Mouse (Mus musculus): ENCODE measurements around the gene Nav1.

Gene Nav1

DNA sequence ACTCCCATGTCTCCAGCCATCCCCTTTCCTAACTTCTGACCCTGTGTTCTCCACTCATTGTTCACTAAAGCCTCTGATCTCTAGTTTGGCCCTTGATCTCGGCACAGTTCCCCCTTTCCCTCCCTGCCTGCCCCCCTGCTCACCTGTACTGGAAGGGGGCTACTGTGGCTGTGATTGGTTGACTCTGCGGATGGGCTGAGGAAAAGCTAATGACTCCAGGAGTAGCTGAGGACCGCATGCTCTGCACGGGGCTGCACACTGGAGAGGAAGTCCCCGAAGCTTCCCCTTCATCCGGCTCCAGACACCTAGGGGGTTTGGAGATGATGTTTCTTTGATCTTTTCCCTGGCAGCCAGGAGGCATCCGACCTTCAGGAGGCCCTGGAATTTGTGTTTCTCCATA is at the start of gene Nav1:
Nav1 (minus strand) TSS at position 277 of the 400 bp plus-strand sequence.
- no peak for DNase-seq (ENCODE audit: low read depth)

DNA sequence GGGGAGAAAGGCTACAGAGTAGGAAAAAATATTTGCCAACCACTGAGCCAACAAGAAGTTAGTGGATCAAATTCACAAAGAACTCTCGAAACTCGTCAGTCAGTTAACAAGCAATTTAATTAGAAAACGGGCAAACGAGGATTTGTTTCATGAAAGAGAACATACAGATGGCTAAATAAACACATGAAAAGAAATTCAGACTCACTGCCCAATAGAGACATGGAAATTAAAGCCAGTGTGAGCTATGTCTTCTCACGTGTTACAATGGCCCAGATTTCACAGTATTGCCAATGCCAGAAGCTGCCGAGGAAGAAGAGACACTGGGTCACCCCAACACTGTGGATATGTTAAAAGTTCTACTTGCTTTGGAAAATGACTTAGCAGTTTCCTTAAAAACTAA is 46.8 kb upstream of the Nav1 start:
- no peak for DNase-seq (ENCODE audit: low read depth)

DNA sequence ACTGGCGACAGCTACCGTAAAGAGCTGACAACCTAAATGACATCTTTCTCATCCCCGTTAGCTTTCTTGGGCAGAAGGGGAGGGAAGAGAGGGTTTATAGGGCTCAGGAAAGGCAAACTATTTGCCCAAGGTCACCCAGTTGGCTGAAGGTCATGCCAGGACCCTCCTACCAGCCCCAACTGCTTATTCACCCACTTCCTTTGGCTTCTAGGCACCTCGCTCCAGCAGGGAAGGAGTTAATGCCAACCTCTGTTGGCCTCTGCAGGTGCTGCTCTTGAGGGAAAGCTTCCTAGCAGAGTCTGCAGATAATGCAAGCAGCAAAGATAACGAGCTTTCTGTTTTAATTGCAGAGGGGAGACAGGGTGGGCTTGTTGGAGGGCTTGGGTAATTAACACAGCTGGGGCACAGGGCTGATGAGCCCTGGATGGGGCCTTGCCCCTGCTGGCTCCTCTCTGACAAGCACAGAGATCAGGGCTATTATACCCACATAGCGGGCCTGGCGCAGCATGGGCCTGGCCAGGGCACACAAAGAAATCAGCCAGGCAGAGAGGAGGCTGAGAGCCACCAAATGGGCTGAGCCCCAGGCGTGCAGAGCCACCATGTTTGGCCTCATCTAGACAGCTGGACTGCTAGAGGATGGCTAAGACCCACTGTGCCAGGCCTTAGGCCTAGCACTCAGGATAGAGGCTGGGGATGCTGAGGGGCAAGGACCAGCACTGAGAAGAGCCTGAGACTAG is 38.5 kb upstream of the Nav1 start:
- DNase-seq (ENCODE audit: low read depth), result no peak

DNA sequence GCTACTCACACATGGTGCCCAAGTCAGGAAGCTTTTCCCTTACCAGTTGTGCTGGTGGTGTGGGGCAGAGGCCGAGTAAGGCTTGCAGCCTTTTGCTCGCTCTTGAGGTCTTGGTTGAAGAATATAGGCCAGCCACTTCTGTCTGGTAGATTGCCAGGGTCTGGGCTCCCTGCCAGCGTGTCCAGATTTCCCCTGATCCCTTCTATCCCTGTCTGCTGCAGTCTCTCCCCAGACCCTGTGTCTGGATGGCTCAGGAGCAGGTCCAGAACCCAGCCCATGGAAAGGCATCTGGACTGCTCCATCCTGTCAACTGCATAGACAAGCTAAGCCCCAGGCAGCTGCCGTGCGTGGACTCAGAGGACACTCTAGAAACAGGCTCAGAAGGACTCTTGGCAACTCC is 37.0 kb upstream of the Nav1 start:
- no peak for DNase-seq (ENCODE audit: low read depth)

DNA sequence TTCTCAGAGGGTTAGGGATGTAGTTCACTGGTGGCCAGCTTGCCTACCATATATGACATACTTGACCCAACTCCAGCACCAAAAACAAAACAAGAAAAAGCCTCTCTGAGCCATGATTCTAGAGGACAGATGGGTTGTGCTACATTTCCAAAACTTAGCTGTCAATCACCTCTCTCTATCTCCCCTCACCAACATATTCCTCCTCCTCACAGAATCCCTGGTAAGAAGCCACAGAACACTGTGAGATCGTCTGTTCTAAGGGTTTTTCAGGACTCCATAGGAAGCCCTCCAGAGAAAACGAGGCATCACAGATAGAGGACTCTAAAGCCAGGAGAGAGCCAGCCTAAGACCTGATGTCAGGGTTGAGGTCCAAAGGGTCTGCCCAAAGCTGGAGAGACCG is 36.6 kb upstream of the Nav1 start:
- no peak for DNase-seq (ENCODE audit: low read depth)

DNA sequence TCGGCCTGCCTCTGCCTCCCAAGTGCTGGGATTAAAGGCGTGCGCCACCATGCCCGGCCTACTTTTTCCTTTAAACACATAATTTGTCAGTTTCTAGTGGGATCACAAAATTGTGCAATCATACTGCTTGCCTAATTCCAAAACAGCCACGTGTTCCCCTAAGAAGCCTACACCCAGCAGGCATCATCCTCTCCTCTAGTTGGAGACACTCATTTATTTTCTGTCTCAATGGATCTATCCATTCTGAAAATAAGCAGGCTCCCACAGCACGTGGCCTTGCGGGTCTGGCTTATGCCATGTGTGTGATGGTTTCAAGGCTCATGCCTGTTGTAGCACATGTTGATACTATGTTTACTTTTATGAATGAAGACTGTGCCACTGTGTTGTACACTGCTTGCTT is 32.8 kb upstream of the Nav1 start:
- no peak for DNase-seq (ENCODE audit: low read depth)

DNA sequence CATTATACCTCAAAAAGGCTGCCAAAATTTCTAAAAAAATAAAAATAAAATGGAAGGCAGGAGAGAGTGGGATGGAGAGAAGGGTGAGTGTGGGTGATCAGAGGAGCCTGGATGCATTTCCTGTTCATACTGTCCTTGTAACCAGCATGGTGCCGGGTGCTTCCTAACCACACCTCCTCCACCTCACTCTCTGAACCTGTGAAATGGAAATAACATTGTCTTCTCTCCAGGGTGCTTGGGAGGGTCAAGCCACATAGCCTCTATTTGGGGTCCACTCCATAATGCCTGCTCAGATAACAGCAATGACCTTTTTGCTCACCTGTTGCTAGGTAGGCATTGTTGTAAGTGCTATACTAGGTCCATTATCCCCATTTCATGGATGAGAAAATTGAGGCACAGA is 32.0 kb upstream of the Nav1 start:
- DNase-seq (ENCODE audit: low read depth), result no peak

DNA sequence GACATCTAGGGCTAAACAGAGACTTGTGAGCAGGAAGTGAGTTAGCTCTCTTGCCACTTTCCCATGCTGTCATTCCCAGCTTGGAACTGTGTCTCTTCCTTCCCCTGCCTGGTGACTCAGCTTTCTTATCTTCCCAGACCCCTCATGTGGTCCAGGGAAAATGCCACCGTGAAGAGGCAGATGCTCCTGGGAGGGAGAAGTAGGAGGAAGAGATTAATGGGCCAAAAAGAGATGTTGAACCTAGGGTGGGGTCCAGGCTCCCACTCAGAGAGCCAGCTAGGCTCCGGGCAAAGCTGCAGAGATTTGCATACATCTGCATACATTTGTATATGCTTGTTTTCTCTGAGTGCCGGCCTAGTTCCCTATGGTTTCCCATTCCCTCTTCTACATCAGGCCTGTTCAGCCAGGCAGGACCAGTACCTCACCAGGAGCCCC is 30.5 kb upstream of the Nav1 start:
- no peak for DNase-seq (ENCODE audit: low read depth)

DNA sequence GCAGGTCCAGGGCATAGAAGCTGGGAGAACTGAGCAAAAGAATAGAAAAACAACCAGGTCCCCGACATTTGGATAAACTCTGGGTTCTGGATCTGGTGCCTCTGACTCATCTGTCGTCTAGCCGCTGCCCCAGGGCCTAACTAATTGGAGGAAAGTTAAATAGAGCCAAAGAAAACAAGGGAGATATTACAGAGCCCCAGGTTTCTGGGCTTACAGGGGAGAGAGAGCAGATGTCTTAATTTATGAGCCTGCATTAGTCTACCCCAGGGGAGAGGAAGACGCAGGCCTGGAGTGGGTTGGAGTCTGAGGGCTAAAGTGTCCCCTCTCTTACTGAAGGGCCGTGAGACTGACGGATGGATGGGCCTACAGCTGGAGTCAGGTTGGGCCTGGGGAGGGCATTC is 29.0 kb upstream of the Nav1 start:
- DNase-seq (ENCODE audit: low read depth), result no peak

DNA sequence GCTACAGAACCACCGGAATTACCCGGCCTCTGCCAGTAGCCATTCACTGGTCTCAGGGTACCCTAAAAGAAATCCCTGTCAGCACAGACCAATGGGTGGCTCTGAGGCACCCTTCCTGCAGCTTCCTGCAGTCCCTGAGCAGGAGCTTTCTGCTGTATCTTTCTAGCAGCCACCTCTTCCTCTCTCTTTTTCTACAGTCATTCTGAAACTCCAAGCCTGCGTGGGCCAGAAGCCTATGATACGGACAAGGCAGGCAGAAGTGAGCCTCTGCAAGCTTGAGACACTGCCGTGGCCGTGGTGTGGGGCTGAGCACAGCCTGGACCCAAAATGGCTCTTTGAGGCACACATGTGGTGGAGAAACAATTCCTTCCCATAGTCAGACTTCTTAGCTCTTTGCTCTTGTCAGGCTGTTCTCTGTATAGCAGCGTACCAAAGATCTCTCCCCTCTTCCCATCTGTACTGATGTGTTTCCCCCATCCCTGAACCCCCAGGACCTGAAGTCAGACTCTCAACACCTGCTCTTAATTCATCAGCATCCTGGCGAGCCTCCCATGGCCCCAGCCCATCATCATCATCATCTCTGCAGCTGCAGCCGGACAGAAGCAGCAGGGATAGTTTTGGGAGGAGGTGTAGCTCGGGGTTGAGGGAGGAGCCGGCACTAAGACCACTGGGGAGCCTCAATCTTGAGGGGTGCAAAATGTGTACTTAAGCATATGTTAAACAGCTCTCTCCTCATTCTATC is 28.4 kb upstream of the Nav1 start:
- no peak for DNase-seq (ENCODE audit: low read depth)

DNA sequence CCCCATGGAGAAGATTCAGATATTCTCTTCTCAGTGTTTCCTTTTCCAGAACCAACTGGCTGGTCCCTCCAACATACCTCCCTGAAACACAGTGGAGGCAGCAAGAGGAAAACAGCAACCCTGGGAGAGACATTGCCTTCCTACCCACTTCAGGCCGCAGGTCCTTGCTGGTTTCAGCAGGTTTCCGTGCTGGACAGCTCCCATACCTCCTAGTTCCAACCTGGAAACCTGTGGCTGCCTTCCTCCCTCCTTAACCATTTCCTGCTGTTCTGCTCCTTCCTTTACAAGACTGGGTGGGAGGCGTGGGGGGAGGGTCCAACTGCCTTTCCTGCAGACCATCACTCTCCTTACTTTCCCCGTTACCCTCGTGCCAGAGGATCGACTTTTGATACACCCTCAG is 27.7 kb upstream of the Nav1 start:
- no peak for DNase-seq (ENCODE audit: low read depth)

DNA sequence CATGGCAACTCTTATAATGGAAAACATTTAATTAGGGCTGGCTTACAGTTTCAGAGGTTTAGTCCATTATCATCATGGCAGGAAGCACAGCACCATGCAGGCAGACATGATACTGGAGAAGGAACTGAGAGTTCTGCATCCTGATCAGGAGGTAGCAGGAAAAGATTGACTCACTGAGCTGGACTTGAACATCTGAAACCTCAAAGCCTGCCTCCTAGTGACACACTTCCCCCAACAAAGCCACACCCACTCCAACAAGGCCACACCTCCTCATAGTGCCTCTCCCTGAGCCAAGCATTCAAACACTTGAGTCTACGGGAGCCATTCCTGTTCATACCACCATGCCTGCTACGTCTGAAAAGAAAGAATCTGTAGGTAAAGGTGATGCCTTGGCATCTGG is 26.8 kb upstream of the Nav1 start:
- DNase-seq (ENCODE audit: low read depth), result no peak

DNA sequence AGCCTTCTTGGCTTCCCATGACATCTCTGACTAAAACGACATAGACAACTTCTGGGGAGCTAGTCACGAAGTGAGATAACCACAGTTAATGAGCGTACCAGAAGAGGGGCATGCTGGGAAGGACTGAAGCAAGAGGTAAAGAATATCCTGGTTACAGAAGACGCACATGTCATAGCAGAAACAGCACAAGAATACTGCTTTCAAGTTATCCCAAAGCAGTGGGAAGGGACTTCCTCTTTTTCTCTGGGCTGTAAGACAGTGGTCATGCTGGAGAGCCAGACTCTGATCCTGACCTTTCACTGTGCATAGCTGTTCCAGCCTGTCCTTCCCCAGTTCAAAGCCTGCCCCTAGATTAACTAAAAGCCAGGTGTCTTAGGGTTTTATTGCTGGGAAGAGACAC is 26.4 kb upstream of the Nav1 start:
- no peak for DNase-seq (ENCODE audit: low read depth)

DNA sequence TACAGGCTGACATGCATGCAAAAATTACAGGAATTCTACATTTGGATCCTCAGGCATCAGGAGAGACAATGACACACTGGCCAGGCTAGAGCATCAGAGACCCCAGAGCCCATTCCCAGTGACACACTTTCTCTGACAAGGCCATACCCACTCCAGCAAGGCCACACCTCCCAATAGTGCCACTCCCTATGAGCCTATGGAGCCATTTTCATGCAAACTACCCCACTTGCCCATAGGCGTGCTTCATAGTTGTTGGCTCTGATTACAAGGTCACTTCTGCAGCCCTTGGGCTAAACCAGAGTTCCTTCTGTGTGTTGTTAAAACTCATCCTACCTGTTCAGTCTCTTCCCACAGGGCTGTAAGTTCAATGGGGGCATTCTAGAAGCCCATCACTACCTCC is 25.1 kb upstream of the Nav1 start:
- no peak for DNase-seq (ENCODE audit: low read depth)

DNA sequence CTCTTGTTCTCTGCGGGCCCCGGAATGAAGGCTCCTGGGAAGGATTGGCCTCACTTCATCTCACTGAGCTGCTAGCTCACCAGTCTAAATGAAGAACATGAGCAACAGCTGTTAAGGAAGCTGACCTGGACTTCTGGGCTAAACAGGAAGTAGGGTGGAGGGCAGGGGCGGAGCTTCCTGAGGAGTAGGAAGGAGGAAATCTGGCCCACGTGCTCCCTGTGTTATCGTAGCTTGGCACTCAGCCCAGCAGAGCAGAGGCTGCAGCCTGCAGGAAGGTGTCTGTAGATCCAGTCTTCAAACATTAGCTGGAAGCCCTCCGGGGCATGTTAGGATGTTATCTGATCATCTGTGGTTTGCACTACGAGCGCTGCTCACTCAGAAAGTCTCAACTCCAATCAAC is 24.4 kb upstream of the Nav1 start:
- no peak for DNase-seq (ENCODE audit: low read depth)

DNA sequence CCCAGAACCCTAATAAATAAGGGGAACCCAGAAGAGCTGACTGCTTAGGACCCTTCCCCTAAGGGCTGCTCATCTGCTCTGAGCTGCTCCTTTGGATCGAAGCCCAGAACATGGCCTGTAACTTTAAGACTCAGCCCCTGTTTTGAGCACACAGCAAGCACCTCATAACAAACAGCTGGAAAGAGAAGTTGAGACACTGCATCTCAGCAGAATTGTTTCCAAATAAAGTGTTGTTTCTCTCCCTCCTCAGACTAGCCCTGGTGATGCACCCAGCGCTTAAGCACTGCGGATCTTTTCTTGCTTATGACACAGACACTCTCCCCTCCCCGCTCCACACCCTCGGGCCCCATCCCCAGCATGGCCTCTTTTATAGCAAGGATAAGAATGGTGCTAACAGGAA is 22.8 kb upstream of the Nav1 start:
- no peak for DNase-seq (ENCODE audit: low read depth)

DNA sequence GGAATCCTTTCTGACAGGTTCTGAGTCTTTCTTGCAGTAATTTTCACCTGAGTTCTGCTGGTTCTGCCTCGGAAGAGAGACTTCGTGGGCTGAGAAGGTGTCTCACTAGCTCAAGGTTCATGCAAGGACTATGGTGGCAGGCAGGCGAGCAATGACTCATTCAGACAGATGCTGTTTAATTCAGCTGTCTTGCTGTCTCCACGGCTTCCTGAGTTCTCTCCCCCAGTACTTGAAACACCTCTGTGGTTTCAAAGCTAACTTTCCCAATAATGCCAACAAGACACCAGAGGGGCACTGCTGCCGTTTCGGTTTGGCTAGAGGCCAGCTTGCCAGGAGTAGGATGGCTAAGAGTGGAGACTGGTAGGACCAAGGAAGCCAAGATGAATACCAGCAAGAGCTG is 19.1 kb upstream of the Nav1 start:
- no peak for DNase-seq (ENCODE audit: low read depth)

DNA sequence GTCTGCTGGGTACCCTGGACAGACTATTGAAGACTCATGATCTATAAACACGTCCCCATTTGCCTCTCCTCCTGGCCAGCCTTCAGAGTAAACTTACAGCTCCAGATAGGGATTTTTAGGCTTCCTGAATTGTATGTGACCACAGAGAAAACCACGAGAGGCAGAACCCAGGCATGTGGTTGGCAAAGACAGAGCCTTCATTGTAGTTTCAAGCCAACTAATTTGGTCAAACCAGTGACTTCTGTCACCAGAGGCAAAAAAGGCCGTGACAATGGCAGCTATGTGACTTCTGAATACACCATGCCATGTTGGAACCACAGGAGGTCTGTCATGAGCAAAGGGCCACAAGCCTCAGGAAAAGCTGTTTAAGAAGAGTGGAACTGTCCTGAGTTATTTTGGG is 18.6 kb upstream of the Nav1 start:
- no peak for DNase-seq (ENCODE audit: low read depth)

DNA sequence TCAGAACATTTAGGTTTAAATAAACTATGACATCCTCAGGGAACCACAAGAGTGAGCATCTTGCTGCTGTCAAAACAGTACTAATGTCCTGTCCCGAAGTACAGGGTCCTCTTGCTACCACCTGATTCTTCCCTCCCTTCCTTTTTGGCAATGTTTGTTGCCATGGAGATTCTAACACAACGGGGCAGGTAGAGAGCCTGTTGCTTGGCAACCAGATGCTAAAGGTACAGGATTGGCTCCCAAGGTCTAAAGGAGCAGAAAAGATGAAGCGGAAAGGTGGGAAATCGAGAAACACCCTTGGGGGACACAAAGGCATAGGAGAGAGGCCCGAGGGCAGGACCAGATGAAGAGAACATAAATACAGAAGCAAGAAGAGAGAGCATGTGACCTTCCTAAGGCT is 17.6 kb upstream of the Nav1 start:
- DNase-seq (ENCODE audit: low read depth), result no peak

DNA sequence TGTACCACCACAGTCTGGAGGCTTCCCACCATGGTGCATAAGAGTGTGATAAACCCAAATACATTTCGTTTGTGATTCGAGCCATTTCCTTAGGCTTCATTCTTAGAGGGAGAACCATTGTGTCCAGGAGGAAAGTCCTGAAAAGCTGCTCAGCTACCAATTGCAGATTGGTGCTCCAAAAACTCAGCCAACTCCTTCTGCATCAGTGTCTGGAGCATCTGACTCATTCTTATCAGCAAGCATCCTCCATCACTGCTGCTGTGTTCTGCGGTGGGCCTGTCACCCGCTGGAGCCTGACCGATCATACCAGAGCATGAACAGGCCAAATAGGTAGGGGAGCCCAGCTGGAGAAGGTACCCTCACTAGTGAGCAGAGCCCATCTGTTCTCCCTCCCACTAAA is 16.0 kb upstream of the Nav1 start:
- DNase-seq (ENCODE audit: low read depth), result no peak

DNA sequence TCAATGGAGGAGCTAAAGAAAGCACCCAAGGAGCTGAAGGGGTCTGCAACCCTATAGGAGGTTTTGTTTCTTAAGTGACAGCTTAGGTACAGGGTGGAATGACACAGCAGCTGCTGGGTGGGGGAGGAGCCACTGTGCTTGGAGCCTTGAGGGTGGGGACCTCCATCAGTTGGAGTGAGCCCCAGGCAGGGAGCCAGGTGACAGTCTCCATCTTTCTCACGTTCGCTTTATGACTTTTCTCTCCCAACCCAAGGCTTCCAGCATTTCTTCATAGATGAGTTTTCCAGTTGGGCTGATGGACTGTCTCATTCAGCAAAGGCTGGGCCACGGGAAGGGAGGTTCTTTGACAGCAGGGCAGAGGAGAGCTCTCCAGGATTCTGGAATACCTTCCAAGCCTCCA is 14.2 kb upstream of the Nav1 start:
- no peak for DNase-seq (ENCODE audit: low read depth)

DNA sequence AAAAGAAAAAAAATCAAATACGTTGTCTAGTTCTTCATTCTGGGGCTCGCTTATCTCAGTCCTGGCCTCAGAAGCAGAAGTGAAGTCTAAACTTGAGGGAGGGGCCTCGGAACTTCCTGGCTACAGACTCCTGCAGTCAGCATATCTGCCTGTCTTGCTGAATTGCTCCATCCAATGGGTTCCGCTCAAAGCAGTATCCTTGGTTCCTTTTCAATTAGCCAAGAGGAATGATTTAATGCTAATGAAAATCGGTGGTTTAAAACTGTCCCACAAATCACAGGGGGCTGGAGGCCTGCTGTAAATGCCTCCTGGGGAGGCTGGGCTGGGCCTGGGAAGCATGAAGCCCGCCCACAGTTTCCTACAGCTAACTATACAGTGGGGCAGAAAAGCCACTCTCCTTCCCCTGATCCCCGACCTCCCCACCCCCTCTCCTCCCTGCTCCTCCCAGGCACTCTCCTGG is 12.9 kb upstream of the Nav1 start:
- no peak for DNase-seq (ENCODE audit: low read depth)

DNA sequence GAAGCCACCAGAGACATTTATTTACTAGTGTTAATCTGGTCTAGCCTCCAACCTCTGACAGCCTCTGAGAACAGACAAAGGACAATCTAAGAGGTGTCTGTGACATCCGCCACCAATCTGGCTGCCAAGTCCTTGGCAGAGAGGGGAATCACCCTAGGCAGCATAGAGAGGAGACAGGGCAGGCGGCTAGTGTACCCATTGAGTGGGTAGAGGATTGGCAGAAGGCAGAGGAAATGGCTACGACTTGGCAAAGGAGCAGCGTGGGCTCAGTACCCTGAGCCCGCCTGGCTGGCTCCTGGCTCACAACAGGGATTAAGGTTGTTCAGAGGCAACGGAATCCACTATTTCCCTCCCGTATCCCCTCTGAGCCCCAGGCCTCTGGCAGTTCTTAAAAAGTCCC is 12.0 kb upstream of the Nav1 start:
- no peak for DNase-seq (ENCODE audit: low read depth)

DNA sequence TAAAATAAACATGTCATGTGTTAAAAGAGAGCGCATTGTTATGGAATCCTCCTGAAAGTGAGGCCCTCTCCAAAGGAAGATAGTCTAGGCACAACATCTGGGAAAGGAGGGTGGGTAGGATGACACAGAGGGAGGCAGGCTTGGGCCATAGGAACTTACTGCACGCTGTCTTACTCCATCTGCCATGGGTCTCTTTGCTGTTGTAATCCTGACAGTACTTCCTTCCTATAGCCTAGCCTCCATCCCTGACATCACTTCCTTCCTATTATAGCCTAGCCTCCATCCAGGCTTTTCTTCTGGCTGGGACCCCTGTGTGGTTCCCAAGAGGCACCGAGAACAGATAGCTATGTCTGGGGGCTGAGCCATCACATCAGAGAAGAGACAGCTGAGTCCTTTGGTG is 10.2 kb upstream of the Nav1 start:
- no peak for DNase-seq (ENCODE audit: low read depth)

Data from c-Kit-positive CD71-positive TER-119-negative erythroid progenitor cells, embryonic 14.5 days (primary cell).